Mouse (Mus musculus) erythroblast, embryonic 14.5 days (primary cell): ENCODE data around the gene Diablo. TPM values are rescaled to one million over a fixed set of nuclear protein-coding genes. Genes with fewer than 3 reads are reported as not detected.
A peak's percentile ranks its signal among the peaks of the same experiment; 100 is the strongest.

Source experiments
- H3K27me3 ChIP-seq: 2 replicates; pipeline ENCODE4 v1.6.1; 2012; ENCODE audit warnings: inconsistent platforms; ENCODE audit not compliant: control insufficient read depth
- H3K36me3 ChIP-seq: 2 replicates; pipeline ENCODE4 v1.6.1; 2012; ENCODE audit warnings: mild to moderate bottlenecking, inconsistent platforms; ENCODE audit not compliant: control insufficient read depth
- H3K4me1 ChIP-seq: 2 replicates; pipeline ENCODE4 v1.6.1; 2012; ENCODE audit warnings: inconsistent platforms; ENCODE audit not compliant: control insufficient read depth
- H3K4me3 ChIP-seq: replicated peaks from 2 replicates; pipeline ENCODE3; 2012; ENCODE audit warnings: moderate library complexity, mild to moderate bottlenecking, inconsistent platforms
- H3K9me3 ChIP-seq: 2 replicates; pipeline ENCODE4 v1.6.1; 2012; ENCODE audit warnings: low read length, inconsistent platforms, mixed read lengths; ENCODE audit not compliant: control insufficient read depth
- GATA1 ChIP-seq: IDR thresholded peaks from 2 replicates; pipeline ENCODE4 v1.6.1; 2012; ENCODE audit warnings: low read length, inconsistent platforms, mixed read lengths
- TAL1 ChIP-seq: IDR thresholded peaks from 3 replicates; pipeline ENCODE4 v1.6.1; 2012; ENCODE audit warnings: low read length, inconsistent platforms, mixed read lengths
- polyA plus RNA-seq: library from polyadenylated mRNA; stranded (reverse); fragments of >175 nt; gene quantifications from 2 replicates; pipeline ENCODE4 v1.2.3, GENCODE M21; 2012

The Diablo gene
- polyA plus RNA-seq, result 0.62 and 0.66 TPM in 2 replicates

DNA sequence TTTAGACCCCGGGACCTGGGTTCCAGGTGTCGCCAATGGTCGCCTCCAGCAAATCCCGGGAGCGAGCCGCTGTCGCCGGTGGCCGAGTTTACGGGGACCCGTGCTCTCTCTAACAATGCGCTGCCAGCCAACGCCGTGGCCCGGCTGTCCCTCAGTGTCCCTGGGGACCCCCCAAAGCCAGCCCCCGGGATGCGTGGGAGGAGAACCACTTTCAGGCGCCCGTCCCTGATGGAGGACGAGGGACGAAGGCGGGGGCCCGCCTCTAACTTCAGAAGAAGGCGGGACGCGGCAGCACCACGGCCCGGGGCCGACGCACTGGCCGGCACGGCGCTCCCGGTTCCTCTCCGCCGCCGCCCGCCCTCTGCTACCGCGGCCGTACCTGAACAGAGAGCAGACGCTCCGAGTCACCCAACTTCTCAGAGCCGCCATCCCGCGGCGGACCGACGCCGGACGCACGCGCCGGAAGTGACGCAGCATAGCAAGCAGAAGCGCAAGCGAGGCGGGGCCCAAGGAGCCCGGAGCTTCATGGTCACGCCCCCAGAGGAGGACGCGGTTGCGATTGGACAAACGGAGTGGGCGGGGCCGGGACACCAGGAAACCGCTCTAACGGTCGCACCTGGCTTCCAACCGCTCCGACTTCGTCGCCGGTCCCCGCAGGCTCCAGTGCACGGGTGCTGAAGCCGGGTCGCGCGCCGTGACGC, at the start of gene Diablo:
TSS of gene Diablo (minus strand) at position 485 of the 701 bp plus-strand sequence.
- H3K4me3 ChIP-seq, result peak within 1 kb of the TSS; percentile 95
- peaks cover 23% of the 10 kb centered on the region for H3K36me3 ChIP-seq
- TF ChIP-seq GATA1, result no peak
- TF ChIP-seq TAL1, result no peak
- H3K9me3 ChIP-seq, result no peaks in the 10 kb centered on the region
- H3K27me3 ChIP-seq, result no peaks in the 10 kb centered on the region
- peaks cover 32% of the 10 kb centered on the region for H3K4me1 ChIP-seq

DNA sequence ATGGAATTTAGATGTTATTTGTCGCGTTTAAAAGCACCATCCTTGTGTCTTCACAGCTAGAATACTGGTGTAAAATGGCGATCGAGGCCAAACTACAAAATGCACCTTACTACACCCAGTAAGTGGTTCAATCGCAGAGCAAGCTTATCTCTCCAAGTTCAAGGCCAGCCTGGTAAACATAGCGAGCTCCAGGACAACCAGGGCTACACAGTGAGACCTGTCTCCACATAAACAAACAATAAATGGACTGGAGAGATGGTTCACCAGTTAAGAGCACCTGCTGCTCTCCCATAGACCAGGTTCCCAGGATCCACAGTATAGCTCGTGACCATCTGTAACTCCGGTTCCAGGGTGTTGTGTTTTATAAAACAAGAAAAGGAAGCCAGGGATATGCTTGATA, 49.4 kb upstream of the Diablo start:
- Histone ChIP-seq H3K27me3 (no peaks in the 10 kb centered on the region), H3K36me3 (peaks cover 18% of the 10 kb centered on the region), H3K9me3 (no peaks in the 10 kb centered on the region), H3K4me1 (peaks cover 22% of the 10 kb centered on the region), H3K4me3 (peak overlapping the region; percentile 68)
- TF ChIP-seq GATA1 (no peak), TAL1 (no peak)

DNA sequence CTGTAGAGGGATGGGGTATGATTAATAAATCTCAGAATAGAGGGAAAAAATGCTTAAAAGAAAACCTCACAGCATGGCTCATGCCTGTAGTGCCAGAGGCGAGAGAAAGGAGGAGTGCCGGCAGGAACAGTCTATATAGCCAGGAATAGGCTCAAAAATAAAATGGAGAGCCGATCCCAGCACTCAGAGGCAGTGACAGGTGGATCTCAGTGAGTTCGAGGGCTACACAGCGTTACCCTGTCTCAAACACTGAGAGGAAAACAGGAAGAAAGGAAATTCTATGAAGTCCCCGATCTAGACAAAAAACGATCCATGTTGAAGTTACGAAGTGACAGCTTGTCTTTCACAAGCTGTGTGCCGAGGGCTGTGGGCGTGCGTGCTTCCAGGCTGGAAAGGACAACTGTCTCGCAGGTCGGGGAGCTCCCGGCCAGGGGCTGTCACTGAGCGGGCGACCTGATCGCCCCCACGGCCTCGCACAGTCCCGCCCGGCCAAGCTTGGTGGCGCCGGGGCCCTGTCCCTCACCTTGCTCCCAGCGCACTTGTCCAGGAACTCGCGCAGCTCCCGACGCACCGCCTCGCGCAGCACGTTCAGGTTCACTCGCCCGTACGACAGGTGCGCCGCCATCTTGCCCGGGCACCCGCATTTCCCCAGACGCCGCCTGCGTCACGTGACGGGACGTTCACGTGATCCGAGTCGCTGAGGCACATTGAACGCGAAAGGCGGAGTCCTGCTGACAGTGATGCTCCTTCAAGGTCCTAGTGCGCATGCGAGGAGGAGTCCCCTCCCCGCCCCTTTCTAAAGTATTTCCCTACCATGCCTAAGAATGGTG, 48.6 kb upstream of the Diablo start, which contains the start of gene Vps33a:
TSS of gene Vps33a (minus strand) at position 682 of the 830 bp plus-strand sequence.
- no peaks in the 10 kb centered on the region for H3K27me3 ChIP-seq
- no peaks in the 10 kb centered on the region for H3K9me3 ChIP-seq
- TF ChIP-seq TAL1, result no peak
- TF ChIP-seq GATA1, result no peak
- H3K4me1 ChIP-seq, result peaks cover 22% of the 10 kb centered on the region
- H3K4me3 ChIP-seq, result peak within 1 kb of the TSS; percentile 68
- peaks cover 26% of the 10 kb centered on the region for H3K36me3 ChIP-seq

DNA sequence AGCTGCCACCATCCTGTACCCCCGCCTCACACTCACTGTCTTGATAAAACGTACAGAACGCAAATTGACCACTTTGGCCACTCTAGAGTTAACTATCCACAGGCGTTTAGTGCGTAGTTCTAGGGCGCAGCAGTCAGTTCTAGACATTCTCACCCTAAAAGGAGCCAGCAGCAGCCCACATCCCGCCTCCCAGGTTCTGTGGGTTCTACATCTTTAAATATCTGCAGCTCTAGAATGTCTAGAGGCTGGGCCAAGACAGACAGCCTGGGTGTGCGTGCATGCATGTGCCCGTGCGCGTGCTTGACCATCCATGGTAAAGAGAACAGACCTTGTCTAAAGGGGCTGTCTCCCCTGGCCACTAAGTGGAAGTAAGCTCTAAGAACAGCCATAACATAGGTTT, 37.2 kb upstream of the Diablo start:
- Histone ChIP-seq H3K4me1 (no peaks in the 10 kb centered on the region), H3K9me3 (no peaks in the 10 kb centered on the region), H3K36me3 (peaks cover 91% of the 10 kb centered on the region), H3K27me3 (no peaks in the 10 kb centered on the region), H3K4me3 (no peak overlapping the region)
- TF ChIP-seq GATA1, result no peak
- no peak for TF ChIP-seq TAL1

DNA sequence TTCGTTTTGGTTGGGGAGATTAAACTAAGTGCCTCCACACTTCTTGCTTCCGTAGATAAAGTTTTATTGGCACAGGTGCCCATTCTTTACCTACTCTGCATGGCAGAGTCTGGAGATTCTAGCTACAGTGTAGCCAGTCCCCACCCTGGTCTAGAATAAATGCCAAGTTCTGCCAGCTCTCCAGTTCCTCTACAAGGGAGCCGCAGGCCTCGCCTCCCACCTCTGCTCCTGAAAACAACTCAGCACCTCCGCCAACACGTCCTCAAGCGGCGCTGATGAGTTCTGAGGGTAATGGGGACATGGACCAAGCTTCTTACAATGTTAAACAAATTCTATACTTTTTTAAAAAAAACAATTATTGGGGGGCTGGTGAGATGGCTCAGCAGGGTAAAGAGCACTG, 35.6 kb upstream of the Diablo start:
- H3K36me3 ChIP-seq, result peaks cover 86% of the 10 kb centered on the region
- TF ChIP-seq TAL1 (no peak), GATA1 (no peak)
- no peak overlapping the region for H3K4me3 ChIP-seq
- no peaks in the 10 kb centered on the region for H3K27me3 ChIP-seq
- H3K9me3 ChIP-seq, result no peaks in the 10 kb centered on the region
- H3K4me1 ChIP-seq, result peaks cover 4% of the 10 kb centered on the region

DNA sequence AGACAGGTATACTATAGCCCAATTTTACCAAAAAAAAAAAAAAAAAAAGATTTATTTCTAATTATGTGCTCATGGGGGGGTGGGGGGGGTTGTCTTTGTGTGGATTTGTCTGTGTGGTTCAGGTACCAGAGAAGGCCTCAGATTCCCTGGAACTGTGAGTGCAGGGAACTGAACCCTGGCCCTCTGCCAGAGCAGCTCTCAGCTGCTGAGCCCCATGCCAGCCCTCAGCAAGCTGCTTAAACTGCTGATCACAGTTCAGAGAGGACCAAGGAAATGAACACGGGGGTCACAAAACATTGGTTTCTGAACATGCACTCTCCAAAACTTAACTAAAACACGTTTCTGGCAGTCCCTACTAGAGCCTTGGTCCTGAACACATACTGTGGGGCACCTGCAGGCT, 32.5 kb upstream of the Diablo start:
- no peak for TF ChIP-seq TAL1
- TF ChIP-seq GATA1, result no peak
- Histone ChIP-seq H3K36me3 (peaks cover 60% of the 10 kb centered on the region), H3K4me3 (no peak overlapping the region), H3K4me1 (peaks cover 4% of the 10 kb centered on the region), H3K27me3 (no peaks in the 10 kb centered on the region), H3K9me3 (no peaks in the 10 kb centered on the region)

DNA sequence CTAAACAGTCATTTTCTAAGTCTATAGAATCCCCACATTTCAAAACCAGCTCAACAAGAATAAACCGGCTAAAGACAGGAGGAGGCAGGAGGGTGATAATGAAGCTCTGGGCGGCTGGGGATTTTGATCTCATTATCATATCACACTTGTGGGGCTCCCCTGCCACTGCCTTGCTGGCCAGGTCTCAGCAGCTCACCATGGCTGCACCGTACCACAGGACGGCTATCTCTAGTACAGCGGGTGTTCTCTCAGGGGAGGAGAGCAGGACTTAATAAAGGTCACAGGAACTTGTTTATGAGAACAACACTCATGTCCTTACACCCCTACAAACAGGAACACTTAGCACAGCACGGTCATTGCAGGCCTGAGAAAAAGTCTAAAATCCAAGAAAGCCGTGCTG, 31.7 kb upstream of the Diablo start:
- no peaks in the 10 kb centered on the region for H3K9me3 ChIP-seq
- peaks cover 4% of the 10 kb centered on the region for H3K4me1 ChIP-seq
- no peak for TF ChIP-seq GATA1
- TF ChIP-seq TAL1, result no peak
- no peaks in the 10 kb centered on the region for H3K27me3 ChIP-seq
- no peak overlapping the region for H3K4me3 ChIP-seq
- H3K36me3 ChIP-seq, result peaks cover 53% of the 10 kb centered on the region

DNA sequence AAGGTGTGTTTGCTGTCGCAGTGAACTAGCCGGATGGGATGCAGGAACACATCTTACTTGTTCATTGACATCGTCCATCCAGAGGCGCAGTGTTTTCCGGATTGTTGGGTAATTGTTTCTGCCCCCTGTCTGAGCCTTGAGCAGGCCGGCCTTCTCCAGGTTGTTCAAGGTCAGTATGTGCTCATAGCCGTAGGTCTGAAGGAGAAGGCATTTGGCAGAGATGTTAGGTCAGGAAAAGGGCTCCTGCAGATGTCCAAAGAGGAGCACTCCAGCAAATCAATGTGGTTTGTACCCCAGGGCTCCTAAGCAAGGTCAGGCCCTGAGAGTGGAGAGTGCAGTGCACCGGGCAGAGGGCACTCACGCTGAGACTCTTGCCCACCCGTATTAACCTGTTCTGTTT, 9.8 kb upstream of the Diablo start:
- no peaks in the 10 kb centered on the region for H3K4me1 ChIP-seq
- no peak overlapping the region for H3K4me3 ChIP-seq
- H3K27me3 ChIP-seq, result no peaks in the 10 kb centered on the region
- TF ChIP-seq TAL1 (no peak), GATA1 (no peak)
- H3K36me3 ChIP-seq, result peaks cover 83% of the 10 kb centered on the region
- no peaks in the 10 kb centered on the region for H3K9me3 ChIP-seq

DNA sequence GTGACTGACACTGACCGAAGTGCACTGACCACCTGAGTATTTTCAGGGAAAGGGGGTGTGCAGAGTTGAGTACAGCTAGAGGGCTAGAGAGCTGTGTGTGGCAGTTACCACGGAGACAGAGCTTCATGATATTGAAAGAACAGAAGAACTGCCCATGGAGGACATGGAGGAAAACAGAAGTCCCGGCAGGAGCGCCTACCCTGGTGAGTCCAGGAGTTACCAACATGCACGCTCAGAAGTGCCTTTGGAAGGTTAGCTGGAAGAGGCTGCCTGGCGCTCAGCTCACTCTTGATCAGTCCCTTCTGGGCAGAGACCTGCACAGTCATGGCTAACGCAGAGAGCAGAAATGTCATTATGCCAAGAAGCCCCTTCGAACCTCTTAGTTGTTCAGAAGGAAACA, 6.1 kb upstream of the Diablo start:
- Histone ChIP-seq H3K36me3 (peaks cover 73% of the 10 kb centered on the region), H3K9me3 (no peaks in the 10 kb centered on the region), H3K27me3 (no peaks in the 10 kb centered on the region), H3K4me1 (peaks cover 2% of the 10 kb centered on the region), H3K4me3 (no peak overlapping the region)
- no peak for TF ChIP-seq GATA1
- TF ChIP-seq TAL1, result no peak
